Mouse (Mus musculus) hindbrain, embryonic 10.5 days (tissue): Measurements from ENCODE around the gene Olfr111. TPM values are rescaled to one million over a fixed set of nuclear protein-coding genes. Genes with fewer than 3 reads are reported as not detected.

Source experiments
- polyA plus RNA-seq: library from polyadenylated mRNA; unstranded; fragments of >200 nt; fragmentation: Nextera tagmentation; extraction: Ambion mirVana; gene quantifications from 2 replicates; pipeline ENCODE4 v1.2.1, GENCODE M21; 2016

Olfr111 gene
- polyA plus RNA-seq, 1 experiment from 2014 or later: not detected

Other genes with a start within 250 kb of the Olfr111 start
- not detected in 2 replicates for gene Olfr98, start 244.3 kb upstream of the Olfr111 start, polyA plus RNA-seq
- gene H2-M3, start 237.8 kb upstream of the Olfr111 start, polyA plus RNA-seq: 1.1 and 1.4 TPM in 2 replicates
- gene Olfr99, start 224.6 kb upstream of the Olfr111 start, polyA plus RNA-seq: not detected in 2 replicates
- not detected in 2 replicates for gene Olfr101, start 203.7 kb upstream of the Olfr111 start, polyA plus RNA-seq
- gene Olfr102, start 191.0 kb upstream of the Olfr111 start, polyA plus RNA-seq: not detected in 2 replicates
- gene Olfr103, start 168.3 kb upstream of the Olfr111 start, polyA plus RNA-seq: not detected in 2 replicates
- not detected in 2 replicates for gene Olfr104-ps, start 148.4 kb upstream of the Olfr111 start, polyA plus RNA-seq
- not detected in 2 replicates for gene Olfr105-ps, start 129.0 kb upstream of the Olfr111 start, polyA plus RNA-seq
- not detected in 2 replicates for gene Olfr106-ps, start 117.6 kb upstream of the Olfr111 start, polyA plus RNA-seq
- gene Olfr107, start 108.8 kb upstream of the Olfr111 start, polyA plus RNA-seq: not detected in 2 replicates
- gene Olfr108, start 62.5 kb upstream of the Olfr111 start, polyA plus RNA-seq: not detected in 2 replicates
- not detected in 2 replicates for gene Olfr109, start 49.1 kb upstream of the Olfr111 start, polyA plus RNA-seq
- gene H2-M2, start 24.5 kb upstream of the Olfr111 start, polyA plus RNA-seq: not detected in 2 replicates
- gene Olfr110, start 15.6 kb upstream of the Olfr111 start, polyA plus RNA-seq: not detected in 2 replicates
- not detected in 2 replicates for gene Olfr112, start 61.4 kb downstream of the Olfr111 start, polyA plus RNA-seq
- gene Olfr113, start 69.6 kb downstream of the Olfr111 start, polyA plus RNA-seq: not detected in 2 replicates
- gene Olfr114, start 84.7 kb downstream of the Olfr111 start, polyA plus RNA-seq: not detected in 2 replicates
- gene Olfr115, start 119.1 kb downstream of the Olfr111 start, polyA plus RNA-seq: not detected in 2 replicates
- not detected in 2 replicates for gene Olfr116, start 119.2 kb downstream of the Olfr111 start, polyA plus RNA-seq
- not detected in 2 replicates for gene Olfr117, start 155.8 kb downstream of the Olfr111 start, polyA plus RNA-seq
- gene Olfr118, start 159.0 kb downstream of the Olfr111 start, polyA plus RNA-seq: not detected in 2 replicates
- not detected in 2 replicates for gene Olfr119, start 188.5 kb downstream of the Olfr111 start, polyA plus RNA-seq
- gene Olfr120, start 213.8 kb downstream of the Olfr111 start, polyA plus RNA-seq: not detected in 2 replicates
- not detected in 2 replicates for gene Olfr121, start 240.8 kb downstream of the Olfr111 start, polyA plus RNA-seq